24 mouse cellular contexts compared by ENCODE assay signal in genomic region chr4:101216286-101216685, GRCm38 (mm10). TPM values are rescaled to one million over a fixed set of nuclear protein-coding genes. Genes with fewer than 3 reads are reported as not detected.
DNase-seq lines count a peak whose midpoint lies in the region; ATAC-seq lines count a peak whose summit lies in the region.
"Had no signal": no experiment of that assay in that cellular context is flagged by ENCODE, and none has a peak within 500 bp of the region (broad histone marks: within the 10 kb centered on the region; RNA-seq: fewer than 3 reads in every experiment).

No protein-coding gene starts in this region.

- H3K27ac ChIP-seq in kidney, embryonic 15.5 days, result no peak overlapping the region
- no peak overlapping the region; the same call in 1 of the 2 replicates for H3K27ac ChIP-seq in liver, embryonic 11.5 days (ENCODE audit: low read depth, low read length)
- H3K27ac ChIP-seq: embryonic facial prominence, embryonic 12.5 days; forebrain, embryonic 13.5 days; heart, embryonic 10.5 days; intestine, embryonic 15.5 days; limb, embryonic 10.5 days; liver, embryonic 14.5 days; midbrain, embryonic 13.5 days; neural tube, embryonic 12.5 days; stomach, embryonic 15.5 days had no signal

- 54% methylated on average over 4 of the region's 4 CpGs for WGBS in kidney, embryonic 15.5 days
- 85% methylated on average over 4 of the region's 4 CpGs for WGBS in liver, embryonic 11.5 days

- H3K9me3 ChIP-seq in megakaryocyte, embryonic 14.5 days, result no peaks in the 10 kb centered on the region
- H3K9me3 ChIP-seq in kidney, embryonic 15.5 days (replicated peaks), result no peaks in the 10 kb centered on the region
- no peaks in the 10 kb centered on the region for H3K9me3 ChIP-seq in liver, embryonic 11.5 days (ENCODE audit: control insufficient read depth, low read length)
- H3K9me3 ChIP-seq: embryonic facial prominence, embryonic 12.5 days; forebrain, embryonic 13.5 days; heart, embryonic 10.5 days; intestine, embryonic 15.5 days; limb, embryonic 10.5 days; midbrain, embryonic 13.5 days; neural tube, embryonic 12.5 days; stomach, embryonic 15.5 days had no signal

- no peaks in the 10 kb centered on the region for H3K27me3 ChIP-seq in megakaryocyte, embryonic 14.5 days (replicated peaks)
- H3K27me3 ChIP-seq in kidney, embryonic 15.5 days, result no peaks in the 10 kb centered on the region
- H3K27me3 ChIP-seq in liver, embryonic 11.5 days (replicated peaks; ENCODE audit: control insufficient read depth, insufficient read depth, low read length), result no peaks in the 10 kb centered on the region
- H3K27me3 ChIP-seq: embryonic facial prominence, embryonic 12.5 days; forebrain, embryonic 13.5 days; intestine, embryonic 15.5 days; midbrain, embryonic 13.5 days; neural tube, embryonic 12.5 days; stomach, embryonic 15.5 days had no signal

- peaks cover 78% of the 10 kb centered on the region for H3K4me1 ChIP-seq in megakaryocyte, embryonic 14.5 days
- H3K4me1 ChIP-seq in kidney, embryonic 15.5 days, result peaks cover 36% of the 10 kb centered on the region
- H3K4me1 ChIP-seq in liver, embryonic 11.5 days (replicated peaks; ENCODE audit: control insufficient read depth, insufficient read depth, low read length), result peaks cover 8% of the 10 kb centered on the region
- H3K4me1 ChIP-seq: embryonic facial prominence, embryonic 12.5 days; forebrain, embryonic 13.5 days; intestine, embryonic 15.5 days; limb, embryonic 10.5 days; midbrain, embryonic 13.5 days; neural tube, embryonic 12.5 days had no signal

- DNase-seq in liver, embryonic 11.5 days (ENCODE audit: low spot score), result peak; percentile 20
- DNase-seq in cerebellum, adult 18-20 months, result no peak
- DNase-seq: adrenal gland, adult 2 months; cerebellum, adult 11-12 months; cerebellum, postnatal 14 days; gastrocnemius, adult 2 months; heart, postnatal 4 days; lung, postnatal 14 days; thymus, postnatal 25 days had no signal

- H3K4me3 ChIP-seq in megakaryocyte, embryonic 14.5 days (replicated peaks), result peak overlapping the region; percentile 51
- H3K4me3 ChIP-seq in kidney, embryonic 15.5 days (replicated peaks), result no peak overlapping the region
- no peak overlapping the region for H3K4me3 ChIP-seq in liver, embryonic 11.5 days (ENCODE audit: low read depth, low read length)
- H3K4me3 ChIP-seq: embryonic facial prominence, embryonic 12.5 days; forebrain, embryonic 13.5 days; gastrocnemius, adult 2 months; heart, embryonic 10.5 days; intestine, embryonic 15.5 days; limb, embryonic 10.5 days; midbrain, embryonic 13.5 days; neural tube, embryonic 12.5 days; stomach, embryonic 15.5 days had no signal

- peaks cover 19% of the 10 kb centered on the region for H3K36me3 ChIP-seq in megakaryocyte, embryonic 14.5 days (replicated peaks; ENCODE audit: low read length)
- H3K36me3 ChIP-seq in kidney, embryonic 15.5 days, result no peaks in the 10 kb centered on the region
- no peaks in the 10 kb centered on the region for H3K36me3 ChIP-seq in liver, embryonic 11.5 days (ENCODE audit: control insufficient read depth, insufficient read depth, low read length)
- H3K36me3 ChIP-seq: embryonic facial prominence, embryonic 12.5 days; heart, embryonic 10.5 days; intestine, embryonic 15.5 days; limb, embryonic 10.5 days; midbrain, embryonic 13.5 days; neural tube, embryonic 12.5 days; stomach, embryonic 15.5 days had no signal

- no peak overlapping the region for H3K9ac ChIP-seq in kidney, embryonic 15.5 days
- no peak overlapping the region for H3K9ac ChIP-seq in liver, embryonic 11.5 days (ENCODE audit: low read depth, low read length)
- H3K9ac ChIP-seq: embryonic facial prominence, embryonic 12.5 days; forebrain, embryonic 13.5 days; intestine, embryonic 15.5 days; liver, embryonic 14.5 days; midbrain, embryonic 13.5 days; neural tube, embryonic 12.5 days; stomach, embryonic 15.5 days had no signal

- no peak overlapping the region for H3K4me2 ChIP-seq in kidney, embryonic 15.5 days
- no peak overlapping the region for H3K4me2 ChIP-seq in liver, embryonic 11.5 days
- H3K4me2 ChIP-seq: embryonic facial prominence, embryonic 12.5 days; forebrain, embryonic 13.5 days; intestine, embryonic 15.5 days; midbrain, embryonic 13.5 days; neural tube, embryonic 12.5 days; stomach, embryonic 15.5 days had no signal

- no peak for ATAC-seq in megakaryocyte, adult 5-6 weeks (ENCODE audit: poor library complexity, severe bottlenecking)
- peak; percentile 53; the same call in 1 of the 2 replicates for ATAC-seq in kidney, embryonic 15.5 days (replicated peaks; ENCODE audit: low FRiP score)
- ATAC-seq in liver, embryonic 11.5 days (replicated peaks; ENCODE audit: low FRiP score), result no peak
- no peak for ATAC-seq in erythroid progenitor cell, adult 5-6 weeks (replicated peaks; ENCODE audit: low FRiP score, poor library complexity, severe bottlenecking)
- ATAC-seq in activated CD4-positive, CD25-positive, alpha-beta regulatory T cell, adult 4 months, result no peak
- ATAC-seq: forebrain, embryonic 13.5 days; hindbrain, embryonic 16.5 days; midbrain, embryonic 13.5 days had no signal

RNA-seq across cellular contexts. Expression of gene Jak1, which starts 48.8 kb away (rescaled TPM):
- 60.1 and 80.6 TPM in 2 replicates for polyA plus RNA-seq in megakaryocyte, embryonic 14.5 days (2012; ENCODE audit: insufficient read depth, low replicate concordance)
- total RNA-seq in megakaryocyte, adult 5-6 weeks (2015), result 105 and 111 TPM in 2 replicates
- total RNA-seq in megakaryocyte, adult 5-6 weeks (2017), result 92.7 and 98.5 TPM in 2 replicates
- 88.2 and 88.3 TPM in 2 replicates for polyA plus RNA-seq in kidney, embryonic 15.5 days (2015; fragmentation: Nextera tagmentation; extraction: Ambion mirVana)
- 80.0 and 83.0 TPM in 2 replicates for polyA plus RNA-seq in liver, embryonic 11.5 days (2014; fragmentation: Nextera tagmentation; extraction: Ambion mirVana)
- total RNA-seq in erythroid progenitor cell, adult 5-6 weeks (2015; ENCODE audit: low replicate concordance), result 70.0 and 82.9 TPM in 2 replicates
- 78.2 and 87.5 TPM in 2 replicates for total RNA-seq in erythroid progenitor cell, adult 5-6 weeks (2017; ENCODE audit: low replicate concordance)
- 100 to 1,000 TPM; 332 to 339 TPM for polyA plus RNA-seq in activated CD4-positive, CD25-positive, alpha-beta regulatory T cell, adult 4 months (2017; shearing (Covaris generic))
